Mouse (Mus musculus) neural tube, embryonic 12.5 days (tissue): ENCODE measurements at regions not wholly inside any gene's neighbourhood (a gene's known extent, or its start where the extent isn't known, plus 50 kb on each side); places are given as distances from the start of the nearest gene placed in this dataset.

Experiments
- ATAC-seq: fragments of 200-750 bp; cut with Nextera tagmentation; 2 replicates; pipeline ENCODE4 v1.8.0; 2017; ENCODE audit warnings: low read depth, mild to moderate bottlenecking, moderate TSS enrichment, moderate library complexity; ENCODE audit not compliant: low FRiP score
- H3K27ac ChIP-seq: fragments of 300-500 bp; sonication (generic); 2 replicates; pipeline ENCODE4 v1.5.1; 2016
- H3K27me3 ChIP-seq: fragments of 300-500 bp; sonication (generic); replicated peaks from 2 replicates; pipeline ENCODE4 v1.6.1; 2016; ENCODE audit warnings: mild to moderate bottlenecking
- H3K36me3 ChIP-seq: fragments of 300-500 bp; sonication (generic); 2 replicates; pipeline ENCODE4 v1.6.1; 2016; ENCODE audit warnings: mild to moderate bottlenecking
- H3K4me1 ChIP-seq: fragments of 300-500 bp; sonication (generic); 2 replicates; pipeline ENCODE4 v1.6.1; 2016
- H3K4me2 ChIP-seq: fragments of 300-500 bp; sonication (generic); replicated peaks from 2 replicates; pipeline ENCODE4 v1.6.1; 2016; ENCODE audit warnings: mild to moderate bottlenecking
- H3K4me3 ChIP-seq: fragments of 300-500 bp; sonication (generic); 2 replicates; pipeline ENCODE4 v1.5.1; 2016
- H3K9ac ChIP-seq: fragments of 300-500 bp; sonication (generic); 2 replicates; pipeline ENCODE4 v1.6.1; 2016; ENCODE audit warnings: mild to moderate bottlenecking
- H3K9me3 ChIP-seq: fragments of 300-500 bp; sonication (generic); 2 replicates; pipeline ENCODE4 v1.6.1; 2016; ENCODE audit warnings: mild to moderate bottlenecking
- WGBS: fragments of 180-500 bp; shearing (Covaris S2); methylation state at CpG from one replicate; pipeline ENCODE4 v1.1.7; 2016; 5-methylcytosine and 5-hydroxymethylcytosine counted together

GRCm38 (mm10) chr12:78074290-78074802 lies 119.7 kb upstream of the Gm6657 start:
- Histone ChIP-seq H3K4me2 (no peak overlapping the region), H3K27ac (no peak overlapping the region), H3K4me3 (no peak overlapping the region), H3K4me1 (no peaks in the 10 kb centered on the region), H3K9me3 (no peaks in the 10 kb centered on the region), H3K36me3 (no peaks in the 10 kb centered on the region), H3K27me3 (no peaks in the 10 kb centered on the region), H3K9ac (no peak overlapping the region)
- no peak for ATAC-seq
- 91% methylated on average over 8 of the region's 8 CpGs for WGBS

DNA sequence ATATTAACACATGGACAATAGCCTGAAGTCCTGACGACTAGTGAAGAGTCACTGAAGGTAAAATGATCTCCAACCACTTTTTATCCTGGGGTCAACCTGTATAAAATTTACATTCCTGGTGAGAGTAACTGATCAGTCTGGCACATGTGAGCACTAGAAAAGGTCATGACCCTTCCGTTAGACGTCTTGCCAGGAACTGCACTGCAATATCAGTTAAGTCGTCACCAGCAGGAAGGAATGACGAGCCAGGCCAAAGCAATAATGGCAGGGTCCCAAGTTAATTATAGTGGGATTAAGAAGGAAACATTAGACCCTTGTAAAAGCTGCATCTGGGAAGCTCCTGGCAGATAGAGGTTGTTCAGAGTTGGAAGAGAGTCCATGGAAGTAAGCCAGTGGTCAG lies 116.8 kb upstream of the Gm6657 start:
- H3K27me3 ChIP-seq = no peaks in the 10 kb centered on the region
- no peak overlapping the region for H3K9ac ChIP-seq
- no peak overlapping the region for H3K4me3 ChIP-seq
- no peaks in the 10 kb centered on the region for H3K4me1 ChIP-seq
- WGBS = 44% methylated on average over 5 of the region's 5 CpGs
- no peaks in the 10 kb centered on the region for H3K9me3 ChIP-seq
- no peak overlapping the region for H3K4me2 ChIP-seq
- no peak for ATAC-seq
- no peak overlapping the region for H3K27ac ChIP-seq
- H3K36me3 ChIP-seq = no peaks in the 10 kb centered on the region

GRCm38 (mm10) chr12:78082163-78082562 lies 111.9 kb upstream of the Gm6657 start:
- H3K4me1 ChIP-seq = no peaks in the 10 kb centered on the region

GRCm38 (mm10) chr12:78086016-78086415 lies 108.0 kb upstream of the Gm6657 start:
- Histone ChIP-seq H3K27me3 (no peaks in the 10 kb centered on the region), H3K4me2 (no peak overlapping the region), H3K4me3 (no peak overlapping the region), H3K27ac (no peak overlapping the region), H3K4me1 (no peaks in the 10 kb centered on the region), H3K9me3 (no peaks in the 10 kb centered on the region), H3K9ac (no peak overlapping the region), H3K36me3 (no peaks in the 10 kb centered on the region)
- no peak for ATAC-seq
- WGBS = 88% methylated on average over 5 of the region's 5 CpGs

More at GRCm38 (mm10) chr12:78082163-78082562, 111.9 kb upstream of the Gm6657 start:
- no peak overlapping the region for H3K9ac ChIP-seq
- no peak overlapping the region for H3K4me3 ChIP-seq
- no peak overlapping the region for H3K27ac ChIP-seq
- H3K27me3 ChIP-seq = no peaks in the 10 kb centered on the region
- H3K36me3 ChIP-seq = no peaks in the 10 kb centered on the region
- H3K4me2 ChIP-seq = no peak overlapping the region
- 86% methylated on average over 1 of the region's 1 CpGs for whole genome bisulfite sequencing
- H3K9me3 ChIP-seq = no peaks in the 10 kb centered on the region
- no peak for ATAC-seq

- no peaks in the 10 kb centered on the region for H3K36me3 ChIP-seq
- no peak overlapping the region for H3K4me3 ChIP-seq
- H3K9ac ChIP-seq = no peak overlapping the region
- no peak overlapping the region for H3K27ac ChIP-seq
- H3K27me3 ChIP-seq = no peaks in the 10 kb centered on the region
- H3K4me1 ChIP-seq = no peaks in the 10 kb centered on the region
- ATAC-seq = no peak
- H3K9me3 ChIP-seq = no peaks in the 10 kb centered on the region
- WGBS = 68% methylated on average over 1 of the region's 1 CpGs
- no peak overlapping the region for H3K4me2 ChIP-seq
These were observed 106.1 kb upstream of the Gm6657 start for GRCm38 (mm10) chr12:78087921-78088320.

GRCm38 (mm10) chr12:78094471-78094870 lies 99.6 kb upstream of the Gm6657 start:
- Histone ChIP-seq H3K4me1 (no peaks in the 10 kb centered on the region), H3K36me3 (no peaks in the 10 kb centered on the region), H3K27me3 (no peaks in the 10 kb centered on the region), H3K9me3 (no peaks in the 10 kb centered on the region), H3K4me3 (no peak overlapping the region), H3K9ac (no peak overlapping the region), H3K27ac (no peak overlapping the region), H3K4me2 (no peak overlapping the region)
- ATAC-seq = no peak
- WGBS = 87% methylated on average over 4 of the region's 4 CpGs

DNA sequence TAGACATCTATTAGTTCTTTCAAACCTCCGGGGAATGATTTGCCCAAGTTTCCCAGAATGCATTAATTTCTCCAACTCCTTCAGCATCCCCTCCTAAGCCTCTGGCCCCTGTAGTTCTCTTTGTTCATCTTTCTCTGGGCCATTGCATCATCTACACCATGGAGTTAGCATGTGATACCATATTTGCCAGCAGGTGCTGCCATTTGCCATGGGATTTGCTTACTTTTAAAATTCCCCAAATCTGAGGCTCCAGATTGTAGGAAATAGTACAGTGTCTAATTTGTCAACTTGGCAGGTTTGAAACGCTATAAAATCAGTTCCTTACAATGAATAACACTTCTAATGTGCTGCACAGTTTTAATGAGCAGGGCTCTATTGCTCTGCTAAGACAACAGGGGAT lies 98.7 kb upstream of the Gm6657 start:
- Histone ChIP-seq H3K4me1 (no peaks in the 10 kb centered on the region), H3K27me3 (no peaks in the 10 kb centered on the region), H3K9ac (no peak overlapping the region), H3K27ac (no peak overlapping the region), H3K9me3 (no peaks in the 10 kb centered on the region), H3K4me2 (no peak overlapping the region), H3K36me3 (no peaks in the 10 kb centered on the region), H3K4me3 (no peak overlapping the region)
- 76% methylated on average over 2 of the region's 2 CpGs for WGBS
- ATAC-seq = no peak

- Histone ChIP-seq H3K9ac (no peak overlapping the region), H3K27me3 (no peaks in the 10 kb centered on the region), H3K36me3 (no peaks in the 10 kb centered on the region), H3K4me2 (no peak overlapping the region), H3K27ac (no peak overlapping the region), H3K4me3 (no peak overlapping the region), H3K4me1 (no peaks in the 10 kb centered on the region), H3K9me3 (no peaks in the 10 kb centered on the region)
- no peak for ATAC-seq
- WGBS = 93% methylated on average over 2 of the region's 2 CpGs
These were observed 98.1 kb upstream of the Gm6657 start for GRCm38 (mm10) chr12:78095916-78096315.

- WGBS = 39% methylated on average over 1 of the region's 1 CpGs
- no peak overlapping the region for H3K4me3 ChIP-seq
- H3K4me1 ChIP-seq = no peaks in the 10 kb centered on the region
- H3K4me2 ChIP-seq = no peak overlapping the region
- no peaks in the 10 kb centered on the region for H3K27me3 ChIP-seq
- no peak overlapping the region for H3K9ac ChIP-seq
- ATAC-seq = no peak
- H3K9me3 ChIP-seq = no peaks in the 10 kb centered on the region
- H3K36me3 ChIP-seq = no peaks in the 10 kb centered on the region
- no peak overlapping the region for H3K27ac ChIP-seq
These were observed 96.9 kb upstream of the Gm6657 start for GRCm38 (mm10) chr12:78097119-78097518.

- WGBS = 83% methylated on average over 2 of the region's 2 CpGs
- no peak for ATAC-seq
- H3K9ac ChIP-seq = no peak overlapping the region
- H3K9me3 ChIP-seq = no peaks in the 10 kb centered on the region
- no peaks in the 10 kb centered on the region for H3K36me3 ChIP-seq
- no peak overlapping the region for H3K27ac ChIP-seq
- H3K4me3 ChIP-seq = no peak overlapping the region
- H3K4me1 ChIP-seq = no peaks in the 10 kb centered on the region
- no peaks in the 10 kb centered on the region for H3K27me3 ChIP-seq
- no peak overlapping the region for H3K4me2 ChIP-seq
These were observed 96.3 kb upstream of the Gm6657 start for GRCm38 (mm10) chr12:78097692-78098091.

DNA sequence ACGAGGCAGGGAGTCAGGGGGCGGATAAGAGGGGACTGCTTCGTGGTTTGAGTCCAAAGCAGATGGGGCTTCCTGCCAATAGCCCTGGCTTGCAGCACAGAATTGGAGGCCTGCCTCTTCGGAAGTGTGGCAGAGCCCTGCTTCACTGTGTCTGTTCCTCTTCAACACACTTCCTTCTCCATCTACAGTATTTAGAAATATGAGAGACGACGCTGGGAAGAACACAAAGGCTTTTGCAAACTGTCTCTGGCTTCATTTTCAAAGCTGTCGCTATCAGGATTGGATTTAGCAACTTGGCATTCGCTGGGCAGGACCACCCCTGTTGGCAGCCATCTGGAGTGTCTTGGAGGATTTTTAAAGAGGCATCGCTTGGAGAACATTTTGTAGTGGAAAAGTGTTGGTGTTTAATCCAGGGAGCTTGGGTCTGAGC lies 95.3 kb upstream of the Gm6657 start:
- H3K9ac ChIP-seq = no peak overlapping the region
- no peak overlapping the region for H3K4me3 ChIP-seq
- WGBS = 87% methylated on average over 9 of the region's 9 CpGs
- no peak overlapping the region for H3K4me2 ChIP-seq
- H3K27ac ChIP-seq = no peak overlapping the region
- H3K36me3 ChIP-seq = no peaks in the 10 kb centered on the region
- H3K27me3 ChIP-seq = no peaks in the 10 kb centered on the region
- H3K4me1 ChIP-seq = no peaks in the 10 kb centered on the region
- H3K9me3 ChIP-seq = no peaks in the 10 kb centered on the region
- no peak for ATAC-seq

DNA sequence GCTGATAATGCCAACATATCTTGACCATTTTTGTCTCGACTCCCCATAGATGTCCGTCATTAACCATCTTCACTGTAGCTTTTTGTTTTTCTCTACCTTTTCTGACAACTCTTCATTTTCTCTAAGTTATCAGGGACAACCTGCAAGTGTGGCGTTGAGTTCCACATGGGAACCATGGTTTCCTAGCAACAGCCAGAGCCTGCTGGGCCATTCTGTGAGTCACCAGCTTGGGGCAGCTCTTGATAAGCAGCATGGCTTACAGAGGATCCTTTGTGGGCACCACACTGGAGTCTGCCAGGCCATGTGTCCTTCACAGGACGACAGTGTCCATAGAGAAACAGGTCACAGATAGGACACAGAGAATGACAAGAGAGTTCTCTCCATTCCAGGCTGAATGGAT lies 94.3 kb upstream of the Gm6657 start:
- no peak for ATAC-seq
- H3K4me3 ChIP-seq = no peak overlapping the region
- no peaks in the 10 kb centered on the region for H3K4me1 ChIP-seq
- no peaks in the 10 kb centered on the region for H3K36me3 ChIP-seq
- H3K27me3 ChIP-seq = no peaks in the 10 kb centered on the region
- H3K27ac ChIP-seq = no peak overlapping the region
- WGBS = 65% methylated on average over 4 of the region's 4 CpGs
- H3K9ac ChIP-seq = no peak overlapping the region
- H3K9me3 ChIP-seq = no peaks in the 10 kb centered on the region
- H3K4me2 ChIP-seq = no peak overlapping the region

GRCm38 (mm10) chr12:78100756-78101155 lies 93.3 kb upstream of the Gm6657 start:
- Histone ChIP-seq H3K27me3 (no peaks in the 10 kb centered on the region), H3K4me3 (no peak overlapping the region), H3K36me3 (no peaks in the 10 kb centered on the region), H3K4me2 (no peak overlapping the region), H3K9me3 (no peaks in the 10 kb centered on the region), H3K9ac (no peak overlapping the region), H3K4me1 (no peaks in the 10 kb centered on the region), H3K27ac (no peak overlapping the region)
- no peak for ATAC-seq
- 94% methylated on average over 3 of the region's 3 CpGs for WGBS
